In the genomic region with DNA sequence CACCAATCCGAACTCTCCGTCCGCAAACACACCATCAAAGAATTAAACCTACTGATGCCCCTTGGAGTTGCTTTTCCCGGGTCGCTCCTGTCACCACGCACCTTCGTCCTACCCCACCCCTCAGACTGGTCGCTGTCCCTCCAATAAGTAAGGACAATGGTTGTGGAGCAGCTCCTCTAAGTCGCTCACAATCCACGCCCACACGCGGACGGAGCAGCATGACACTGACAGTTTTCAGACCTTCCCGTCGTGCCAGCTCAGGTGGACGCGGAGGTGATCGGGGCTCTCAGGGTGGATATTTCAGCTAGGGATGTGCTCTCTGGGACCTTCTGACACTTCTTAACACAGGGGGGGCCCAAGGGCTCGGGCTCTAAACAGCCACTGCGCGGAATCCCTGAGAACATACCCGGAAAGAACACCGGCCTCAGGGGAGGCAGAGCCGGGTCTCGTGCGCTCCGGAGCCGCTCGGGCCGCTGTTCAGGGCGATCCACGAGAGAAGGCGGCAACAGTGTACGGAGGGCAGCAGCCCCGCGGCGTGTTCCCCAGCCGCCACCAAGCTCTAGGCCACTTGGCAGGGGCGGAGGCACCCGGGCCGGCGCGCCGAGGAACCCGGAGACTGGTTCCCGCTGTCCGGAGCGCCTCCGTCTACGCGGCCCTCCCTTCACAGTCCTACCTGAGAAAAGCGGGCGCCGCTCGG, we compare ENCODE assay signal across 8 mouse cellular contexts. TPM values are rescaled to one million over a fixed set of nuclear protein-coding genes. Genes with fewer than 3 reads are reported as not detected.
DNase-seq lines count a peak whose midpoint lies in the region; ATAC-seq and TF ChIP-seq lines count a peak whose summit lies in the region.

No protein-coding gene starts in this region.

- peak overlapping the region; percentile 85 for H3K4me2 ChIP-seq in forebrain, embryonic 15.5 days (replicated peaks)
- H3K4me2 ChIP-seq in limb, embryonic 15.5 days = peak overlapping the region; percentile 75
- peak overlapping the region; percentile 79 for H3K4me2 ChIP-seq in midbrain, embryonic 14.5 days (ENCODE audit: low read length)

- no peak for TF ChIP-seq CTCF in testis, adult 2 months (IDR thresholded peaks at IDR 0.05; ENCODE audit: control insufficient read depth, insufficient read depth, insufficient replicate concordance, low read depth, low read length)

- peak overlapping the region; percentile 96 for H3K9ac ChIP-seq in forebrain, embryonic 15.5 days (replicated peaks)
- peak overlapping the region; percentile 89 for H3K9ac ChIP-seq in limb, embryonic 15.5 days
- peak overlapping the region; percentile 90 for H3K9ac ChIP-seq in midbrain, embryonic 14.5 days (replicated peaks; ENCODE audit: low read length)

- H3K4me1 ChIP-seq in testis, adult 2 months (ENCODE audit: control insufficient read depth, insufficient read depth, low read length) = no peaks in the 10 kb centered on the region
- H3K4me1 ChIP-seq in brown adipose tissue, adult 24 weeks (ENCODE audit: control insufficient read depth, insufficient read depth, insufficient read length, low read length) = no peaks in the 10 kb centered on the region
- peaks cover 22% of the 10 kb centered on the region for H3K4me1 ChIP-seq in forebrain, embryonic 15.5 days
- peaks cover 10% of the 10 kb centered on the region for H3K4me1 ChIP-seq in limb, embryonic 15.5 days
- H3K4me1 ChIP-seq in midbrain, embryonic 14.5 days (ENCODE audit: control insufficient read depth, insufficient read depth, low read length) = peaks cover 11% of the 10 kb centered on the region; the same call in 1 of the 2 replicates

- H3K9me3 ChIP-seq in forebrain, embryonic 15.5 days = no peaks in the 10 kb centered on the region
- H3K9me3 ChIP-seq in limb, embryonic 15.5 days = no peaks in the 10 kb centered on the region
- H3K9me3 ChIP-seq in midbrain, embryonic 14.5 days (ENCODE audit: control insufficient read depth, low read length) = no peaks in the 10 kb centered on the region

- peak overlapping the region; percentile 99 for H3K27ac ChIP-seq in testis, adult 2 months (ENCODE audit: control insufficient read depth, insufficient read depth, low read depth, low read length)
- no peak overlapping the region for H3K27ac ChIP-seq in brown adipose tissue, adult 24 weeks (replicated peaks; ENCODE audit: low read depth, low read length)
- H3K27ac ChIP-seq in forebrain, embryonic 15.5 days (replicated peaks) = peak overlapping the region; percentile 86
- H3K27ac ChIP-seq in limb, embryonic 15.5 days = peak overlapping the region; percentile 86
- peak overlapping the region; percentile 85 for H3K27ac ChIP-seq in midbrain, embryonic 14.5 days (replicated peaks; ENCODE audit: low read depth, low read length)

- H3K36me3 ChIP-seq in testis, adult 2 months (ENCODE audit: control insufficient read depth, insufficient read depth, low read length) = no peaks in the 10 kb centered on the region
- H3K36me3 ChIP-seq in forebrain, embryonic 15.5 days = no peaks in the 10 kb centered on the region
- no peaks in the 10 kb centered on the region for H3K36me3 ChIP-seq in limb, embryonic 15.5 days
- no peaks in the 10 kb centered on the region for H3K36me3 ChIP-seq in midbrain, embryonic 14.5 days (ENCODE audit: control insufficient read depth, insufficient read depth, low read length)
- no peaks in the 10 kb centered on the region for H3K36me3 ChIP-seq in splenic B cell, adult 2 months (ENCODE audit: control insufficient read depth, insufficient read depth, low read length, poor library complexity, severe bottlenecking)

- TF ChIP-seq POLR2A in testis, adult 2 months (IDR thresholded peaks at IDR 0.05; ENCODE audit: control insufficient read depth, low read depth, low read length) = peak; percentile 63; the same call in 1 of the 2 replicates

- DNase-seq in testis, postnatal 14 days (ENCODE audit: low spot score) = no peak
- peak; percentile 69 for DNase-seq in induced T-regulatory cell, adult 2 months (ENCODE audit: low read depth)
- peak; percentile 54 for DNase-seq in midbrain, embryonic 14.5 days
- peak; percentile 49 for DNase-seq in splenic B cell, adult 2 months (ENCODE audit: low read depth, low spot score)

- peak; percentile 85 for ATAC-seq in forebrain, embryonic 15.5 days (replicated peaks)
- ATAC-seq in limb, embryonic 15.5 days (ENCODE audit: insufficient number of reproducible peaks, low FRiP score, low TSS enrichment, low read depth) = peak; percentile 49
- peak; percentile 76 for ATAC-seq in midbrain, embryonic 14.5 days (ENCODE audit: low FRiP score, low TSS enrichment)

- H3K27me3 ChIP-seq in testis, adult 2 months (ENCODE audit: control insufficient read depth, insufficient read depth, low read length) = no peaks in the 10 kb centered on the region
- H3K27me3 ChIP-seq in forebrain, embryonic 15.5 days = no peaks in the 10 kb centered on the region
- no peaks in the 10 kb centered on the region for H3K27me3 ChIP-seq in limb, embryonic 15.5 days
- H3K27me3 ChIP-seq in midbrain, embryonic 14.5 days (ENCODE audit: control insufficient read depth, insufficient read depth, low read length) = no peaks in the 10 kb centered on the region
- H3K27me3 ChIP-seq in splenic B cell, adult 2 months (ENCODE audit: control insufficient read depth, insufficient read depth, low read length, poor library complexity, severe bottlenecking) = no peaks in the 10 kb centered on the region

- under 1% methylated on average over 55 of the region's 55 CpGs for WGBS in forebrain, embryonic 15.5 days
- under 1% methylated on average over 52 of the region's 55 CpGs for WGBS in limb, embryonic 15.5 days
- WGBS in midbrain, embryonic 14.5 days = under 1% methylated on average over 55 of the region's 55 CpGs

- H3K4me3 ChIP-seq in testis, adult 2 months (ENCODE audit: control insufficient read depth, low read depth, low read length) = peak overlapping the region; percentile 88
- peak overlapping the region; percentile 94 for H3K4me3 ChIP-seq in brown adipose tissue, adult 24 weeks (ENCODE audit: insufficient read depth, low read depth, low read length)
- H3K4me3 ChIP-seq in forebrain, embryonic 15.5 days = peak overlapping the region; percentile 87
- H3K4me3 ChIP-seq in limb, embryonic 15.5 days = peak overlapping the region; percentile 99
- H3K4me3 ChIP-seq in midbrain, embryonic 14.5 days (replicated peaks; ENCODE audit: low read depth, low read length) = peak overlapping the region; percentile 91

RNA-seq across cellular contexts. Expression of gene Lnpk, which starts 0.9 kb away (rescaled TPM):
- 49.5 and 56.1 TPM in 2 replicates for polyA plus RNA-seq in testis, adult 2 months (2012; rRNA removed)
- 3.3 and 5.2 TPM in 2 replicates for polyA plus RNA-seq in brown adipose tissue, adult 24 weeks (2012; ENCODE audit: insufficient read depth, insufficient read length, missing spikeins)
- polyA plus RNA-seq in forebrain, embryonic 15.5 days (2015; fragmentation: Nextera tagmentation; extraction: Ambion mirVana) = 46.8 and 48.3 TPM in 2 replicates
- polyA plus RNA-seq in limb, embryonic 15.5 days (2015; fragmentation: Nextera tagmentation; extraction: Ambion mirVana) = 31.5 and 31.9 TPM in 2 replicates
- polyA plus RNA-seq in midbrain, embryonic 14.5 days (2014; fragmentation: Nextera tagmentation; extraction: Ambion mirVana) = 58.2 and 61.4 TPM in 2 replicates
